Mouse (Mus musculus): ENCODE data around the gene Pla2g3.
A peak's percentile ranks its signal among the peaks of the same experiment; 100 is the strongest.

DNA sequence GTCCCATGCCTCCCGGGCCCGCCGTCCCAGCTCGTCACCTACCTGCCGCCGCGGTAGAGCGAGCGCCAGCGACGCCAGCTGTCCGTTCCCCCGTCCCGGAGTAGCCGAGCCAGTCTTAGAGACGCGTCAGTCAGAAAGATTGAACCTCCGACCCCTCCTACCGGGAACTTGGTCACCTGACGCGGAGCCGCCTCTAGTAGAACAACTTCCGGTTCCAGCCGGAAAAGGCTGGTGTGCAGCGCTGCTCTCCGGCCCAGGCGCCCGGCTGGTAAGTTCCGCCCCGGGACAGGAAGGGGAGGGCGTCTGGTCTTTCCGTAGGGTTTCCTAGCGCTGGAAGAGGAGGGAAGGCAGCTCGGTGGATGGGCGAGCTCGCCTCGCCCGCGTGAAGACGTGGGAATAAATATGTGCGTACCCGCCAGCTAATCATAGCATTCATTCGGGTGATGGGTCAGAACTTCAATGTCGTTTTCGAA lies 35.9 kb upstream of the Pla2g3 start, which contains the start of gene Rnf185:
- TF ChIP-seq POLR2A (IDR thresholded peaks at IDR 0.05; ENCODE audit: insufficient read length, low read depth): peak; percentile 90
- peak in 1 of 3 experiments; percentile 58 for TF ChIP-seq MYOG (IDR thresholded peaks at IDR 0.05; ENCODE audit: control insufficient read depth in 1 of 3, insufficient read depth in 1 of 3, insufficient read length in 2 of 3, low read depth in 2 of 3)
- peak in 1 of 3 experiments; percentile 69 for TF ChIP-seq MYOD1 (IDR thresholded peaks at IDR 0.05; ENCODE audit: control insufficient read depth in 1 of 3, insufficient read length in 2 of 3, low read depth in 2 of 3)
- no peak for TF ChIP-seq E2F4 (IDR thresholded peaks at IDR 0.05; ENCODE audit: insufficient read depth)
- TF ChIP-seq USF1 (IDR thresholded peaks at IDR 0.05; ENCODE audit: low read depth): peak; percentile 92
- TF ChIP-seq CEBPB (IDR thresholded peaks at IDR 0.05; ENCODE audit: insufficient read depth, poor library complexity, severe bottlenecking): no peak
- TF ChIP-seq TCF12 (IDR thresholded peaks at IDR 0.05; ENCODE audit: insufficient read depth, poor library complexity, severe bottlenecking): no peak
- TF ChIP-seq MAX (IDR thresholded peaks at IDR 0.05; ENCODE audit: low read depth): no peak
- TF ChIP-seq POLR2AphosphoS2 (IDR thresholded peaks at IDR 0.05; ENCODE audit: insufficient read length, low read depth): peak; percentile 82
- no peak for TF ChIP-seq REST (IDR thresholded peaks at IDR 0.05; ENCODE audit: insufficient read depth, insufficient read length)
- TF ChIP-seq TCF3 (IDR thresholded peaks at IDR 0.05; ENCODE audit: insufficient read length, low read depth): no peak

Measured in myocyte (in vitro differentiated cells).